Mouse (Mus musculus) heart, postnatal 25 days (tissue): ENCODE data around the gene Tnc. TPM values are rescaled to one million over a fixed set of nuclear protein-coding genes. Genes with fewer than 3 reads are reported as not detected.

Experiments used
- DNase-seq: peaks from one replicate; pipeline ENCODE4 v3.0.0; 2022; ENCODE audit warnings: low spot score
- intact Hi-C: fragments of 180-260 bp; cut with DNase I; formaldehyde crosslinking; loops from one replicate; pipeline ENCODE4 v1.15.1; 2025
- total RNA-seq, 2 experiments: library from RNA; stranded (reverse); gene quantifications; 2 replicates each; pipeline ENCODE4 v1.2.3; 2021

The Tnc gene
- total RNA-seq, 2 experiments from 2014 or later: 1.0 TPM

GRCm38 (mm10) chr4:64033191-64033590 lies 13.6 kb downstream of the Tnc start:
- intact Hi-C loops: no loop called here

DNA sequence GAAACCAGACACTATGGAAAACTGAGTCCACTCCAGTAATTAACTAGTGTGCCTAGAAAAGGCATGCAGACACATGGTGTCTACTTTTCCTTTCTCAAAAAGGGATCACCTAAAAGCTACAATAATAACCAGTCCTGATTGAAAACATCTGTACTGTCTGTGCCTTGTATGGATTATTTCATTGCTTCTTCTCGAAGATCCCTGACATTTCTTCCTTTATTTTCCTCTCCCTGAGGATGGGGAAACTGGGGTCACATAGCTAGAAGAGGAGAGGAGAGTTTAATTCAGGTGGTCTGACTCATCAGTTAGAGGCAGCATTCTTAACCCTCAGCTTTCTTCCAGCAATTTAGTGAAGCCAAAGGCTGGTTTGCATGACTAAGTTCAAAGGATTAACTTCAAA lies 17.3 kb downstream of the Tnc start:
- DNase-seq: no peak
- intact Hi-C loops: no loop called here

More at GRCm38 (mm10) chr4:64033191-64033590, 13.6 kb downstream of the Tnc start:
- DNase-seq: no peak

DNA sequence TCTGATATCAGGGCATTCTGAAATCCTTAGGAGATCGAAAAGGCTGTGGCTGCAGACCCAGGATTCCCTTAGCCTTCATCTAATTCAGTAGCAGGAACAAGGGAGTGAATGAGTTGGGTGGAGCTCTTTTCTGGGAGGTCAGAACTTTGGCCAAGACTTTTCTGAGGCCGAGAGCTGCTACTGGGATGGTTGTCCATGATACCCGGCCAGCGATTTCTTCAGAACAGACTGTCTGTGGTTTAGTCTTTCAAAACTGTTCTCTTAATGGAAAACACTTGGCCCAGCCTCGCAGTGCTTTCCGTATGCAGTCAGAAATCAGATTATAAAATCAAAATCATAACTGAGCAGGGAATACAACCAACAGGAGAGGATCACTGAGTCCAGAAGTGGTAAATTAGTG lies 21.2 kb downstream of the Tnc start:
- intact Hi-C loops: no loop called here
- peak; percentile 30 for DNase-seq

GRCm38 (mm10) chr4:64024041-64024779 lies 22.6 kb downstream of the Tnc start:
- DNase-seq: no peak
- intact Hi-C loops: no loop called here

- intact Hi-C loops: no loop called here
- no peak for DNase-seq
These were observed 25.8 kb downstream of the Tnc start for GRCm38 (mm10) chr4:64020930-64021589.

DNA sequence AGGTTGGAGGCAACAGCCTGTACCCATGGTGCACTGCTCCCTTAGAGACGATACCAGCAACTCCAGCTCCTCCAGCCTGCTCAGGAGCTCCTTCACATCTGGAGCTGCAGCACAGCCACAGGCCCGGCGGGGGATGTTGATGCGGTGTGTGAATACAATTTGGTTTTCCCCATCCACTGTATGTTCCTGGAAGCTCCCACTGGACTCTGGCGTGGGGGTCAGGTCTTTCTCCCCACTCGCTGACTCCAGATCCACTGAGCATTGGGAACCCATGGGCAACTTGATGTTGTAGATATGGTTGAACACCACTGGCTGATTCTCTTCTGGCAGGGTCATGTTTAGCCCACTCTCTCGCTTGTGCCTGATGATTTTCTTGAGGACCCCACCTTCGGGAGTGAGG lies 26.7 kb downstream of the Tnc start:
- intact Hi-C loops: no loop called here
- DNase-seq: no peak

DNA sequence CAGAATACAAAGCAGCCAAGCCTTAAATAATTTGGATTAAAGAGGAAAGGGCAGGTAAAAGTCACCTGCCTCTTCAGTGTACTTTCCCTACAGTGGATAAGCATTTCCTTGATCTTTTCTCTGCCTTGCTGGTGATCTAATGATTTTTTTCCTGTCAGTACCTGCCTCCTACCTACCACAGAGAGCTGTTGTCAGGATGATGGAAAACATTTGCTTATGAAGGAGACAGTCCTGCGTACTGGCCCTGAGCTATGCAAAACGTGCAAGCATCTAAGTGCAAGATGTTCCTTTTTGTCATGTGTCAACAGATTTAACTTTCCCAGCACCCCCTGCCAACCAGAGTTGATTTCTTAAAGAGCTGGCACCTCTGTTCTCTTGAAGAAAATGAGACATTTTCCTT lies 35.5 kb downstream of the Tnc start:
- DNase-seq: no peak
- intact Hi-C loops: no loop called here

DNA sequence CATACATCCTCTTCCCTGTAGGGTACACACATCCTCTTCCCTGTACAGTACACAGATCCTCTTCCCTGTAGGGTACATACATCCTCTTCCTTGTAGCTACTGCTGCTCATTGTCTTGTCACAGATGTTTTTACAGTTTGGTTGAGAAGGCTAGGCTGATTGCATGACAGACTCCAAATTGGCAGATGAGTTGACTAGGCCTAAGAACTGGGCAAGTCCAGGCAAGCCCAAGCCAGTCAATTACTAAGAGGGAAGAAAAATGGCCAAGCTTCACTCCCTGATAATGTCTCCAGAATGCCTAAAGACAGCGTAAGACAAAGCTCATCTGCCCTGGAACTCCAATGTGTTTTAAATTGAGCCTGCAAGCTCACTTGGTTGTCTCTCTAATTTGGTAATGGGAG lies 36.9 kb downstream of the Tnc start:
- no peak for DNase-seq
- intact Hi-C loops: no loop called here

- intact Hi-C loops: no loop called here
These were observed 41.6 kb downstream of the Tnc start for GRCm38 (mm10) chr4:64005198-64005597.

DNA sequence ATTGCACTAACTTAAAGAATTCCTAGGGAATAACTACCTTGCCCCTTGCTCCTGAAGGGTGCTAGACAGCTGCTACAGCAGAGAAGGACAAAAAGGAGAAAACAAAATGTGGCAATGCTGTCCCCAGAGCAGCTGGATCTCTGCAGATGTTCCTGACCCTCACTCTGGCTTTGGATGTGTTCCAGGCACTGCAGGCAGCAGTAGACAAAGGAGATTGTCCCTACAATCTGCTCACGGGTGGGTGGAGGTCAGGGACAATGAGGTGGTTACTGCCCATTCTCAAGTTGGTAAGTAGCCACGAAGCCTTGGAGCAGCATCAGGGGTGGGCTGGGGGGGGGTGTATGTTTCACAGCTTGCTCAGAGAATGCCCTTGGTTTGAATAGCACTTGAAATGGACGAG lies 43.1 kb downstream of the Tnc start:
- DNase-seq: no peak
- intact Hi-C loops: no loop called here

More at GRCm38 (mm10) chr4:64005198-64005597, 41.6 kb downstream of the Tnc start:
- no peak for DNase-seq

- intact Hi-C loops: no loop called here
These were observed 44.6 kb downstream of the Tnc start for GRCm38 (mm10) chr4:64002168-64002567.

GRCm38 (mm10) chr4:64000788-64001187 lies 46.0 kb downstream of the Tnc start:
- DNase-seq: no peak
- intact Hi-C loops: no loop called here

More at GRCm38 (mm10) chr4:64002168-64002567, 44.6 kb downstream of the Tnc start:
- no peak for DNase-seq

GRCm38 (mm10) chr4:64000293-64000692 lies 46.5 kb downstream of the Tnc start:
- intact Hi-C loops: no loop called here
- no peak for DNase-seq

GRCm38 (mm10) chr4:63993462-63994113 lies 53.2 kb downstream of the Tnc start:
- intact Hi-C loops: no loop called here
- DNase-seq: no peak

DNA sequence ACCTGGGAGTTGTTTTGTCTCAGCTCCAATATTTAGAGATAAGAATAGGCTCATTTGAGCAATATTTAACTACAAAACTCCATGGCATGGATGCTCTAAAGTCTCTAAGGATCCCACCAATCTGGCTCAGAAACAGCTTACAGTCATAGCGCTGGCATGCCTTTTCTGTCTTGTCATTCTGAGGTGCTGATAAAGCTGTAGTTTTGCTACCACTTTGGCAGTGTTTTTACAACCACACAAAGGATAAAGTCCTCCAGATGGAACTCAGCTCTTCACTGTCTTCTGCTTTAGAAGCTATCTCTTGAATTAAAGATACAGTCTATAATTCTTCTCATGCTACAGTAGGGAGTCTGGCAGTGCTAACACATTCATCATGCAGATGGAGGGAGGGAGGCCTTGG lies 56.6 kb downstream of the Tnc start:
- DNase-seq: no peak
- intact Hi-C loops: no loop called here

DNA sequence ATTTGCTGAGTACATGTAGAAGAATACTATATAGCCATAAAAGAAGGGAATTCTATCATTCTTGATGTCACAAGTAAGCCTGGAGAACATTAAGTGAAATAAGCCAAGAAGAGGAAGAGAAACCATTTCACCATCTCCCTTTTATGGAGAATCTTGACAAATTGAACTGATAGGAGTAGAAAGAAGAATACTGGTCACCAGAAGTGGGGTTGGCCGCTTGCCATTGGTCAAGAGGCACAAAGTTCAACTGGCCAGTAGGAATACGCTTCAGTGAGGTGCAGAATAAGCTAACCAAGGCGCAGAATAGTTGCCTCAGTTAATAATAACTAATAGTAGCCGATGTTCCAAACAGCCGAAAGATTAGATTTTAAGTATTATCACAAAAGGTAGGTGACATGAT lies 58.7 kb downstream of the Tnc start:
- DNase-seq: no peak
- intact Hi-C loops: no loop called here

- DNase-seq: no peak
- intact Hi-C loops: no loop called here
These were observed 60.2 kb downstream of the Tnc start for GRCm38 (mm10) chr4:63986576-63986975.

GRCm38 (mm10) chr4:63983098-63983445 lies 63.7 kb downstream of the Tnc start:
- DNase-seq: no peak
- intact Hi-C loops: no loop called here

DNA sequence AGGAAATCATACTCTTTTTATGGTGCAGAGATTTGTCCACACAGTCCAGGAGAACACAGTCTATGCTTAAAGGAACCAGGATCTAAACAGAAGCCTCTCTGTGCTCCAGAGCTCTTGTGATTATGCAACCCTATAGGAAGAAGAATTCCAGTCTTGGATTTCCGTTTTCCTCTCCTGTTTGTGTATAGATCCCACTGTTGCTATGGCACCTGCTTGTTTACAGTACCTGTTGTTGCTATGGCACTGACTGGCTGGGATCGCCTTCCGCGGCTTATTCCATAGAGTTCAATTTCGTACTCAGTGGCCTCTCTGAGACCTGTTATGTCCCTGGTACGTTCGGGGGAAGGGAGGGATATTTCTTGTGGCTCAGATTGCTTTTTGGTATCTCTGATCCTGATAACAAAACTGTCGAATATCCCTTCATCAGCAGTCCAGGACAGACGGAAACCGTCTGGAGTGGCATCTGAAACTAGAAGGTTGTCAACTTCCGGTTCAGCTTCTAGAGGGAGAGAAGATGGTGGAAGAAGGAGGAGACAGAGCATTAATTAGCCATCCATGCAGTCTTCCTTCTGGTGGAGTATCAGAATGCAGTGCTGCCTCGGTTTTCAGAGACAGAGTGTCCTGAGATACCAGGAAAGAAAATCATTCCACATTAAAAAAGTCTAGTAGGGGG lies 64.3 kb downstream of the Tnc start:
- intact Hi-C loops: no loop called here
- no peak for DNase-seq

DNA sequence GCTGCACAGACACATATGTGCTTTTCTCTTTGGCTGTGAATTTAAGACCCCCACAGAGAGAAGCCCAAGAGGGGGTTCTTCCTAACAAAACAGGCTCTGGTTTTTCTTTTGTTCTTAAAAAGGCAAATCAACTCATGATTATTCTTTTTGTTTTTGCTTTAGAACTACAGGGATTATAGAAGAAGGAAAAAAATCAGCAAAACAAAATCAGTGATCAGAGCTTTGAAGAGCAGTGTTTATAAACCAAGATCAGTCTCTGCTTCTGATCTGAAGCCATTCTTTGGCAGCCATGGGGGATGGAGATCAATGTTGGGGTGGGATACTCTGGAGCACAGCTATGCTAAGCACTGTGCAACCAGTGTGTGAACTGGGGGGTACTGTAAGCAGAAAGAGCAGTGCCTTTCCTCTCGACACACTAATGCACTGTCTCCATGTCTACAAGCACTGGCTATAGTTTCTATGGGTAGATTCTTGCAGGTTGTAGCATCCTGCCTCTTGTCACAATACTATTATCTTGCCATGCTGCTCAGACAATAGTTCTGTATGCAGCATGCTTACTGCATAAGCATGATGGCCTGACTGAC lies 66.5 kb downstream of the Tnc start:
- intact Hi-C loops: no loop called here
- DNase-seq: no peak
